Mouse (Mus musculus) hindlimb bud, embryonic 11.5 days (tissue): ENCODE results near the gene Exoc3l.

Source experiments
- DNase-seq: peaks from one replicate; pipeline ENCODE4 v3.0.0-alpha.2; 2012; ENCODE audit warnings: low read depth, low spot score; ENCODE audit errors: extremely low spot score

Gene Exoc3l

DNA sequence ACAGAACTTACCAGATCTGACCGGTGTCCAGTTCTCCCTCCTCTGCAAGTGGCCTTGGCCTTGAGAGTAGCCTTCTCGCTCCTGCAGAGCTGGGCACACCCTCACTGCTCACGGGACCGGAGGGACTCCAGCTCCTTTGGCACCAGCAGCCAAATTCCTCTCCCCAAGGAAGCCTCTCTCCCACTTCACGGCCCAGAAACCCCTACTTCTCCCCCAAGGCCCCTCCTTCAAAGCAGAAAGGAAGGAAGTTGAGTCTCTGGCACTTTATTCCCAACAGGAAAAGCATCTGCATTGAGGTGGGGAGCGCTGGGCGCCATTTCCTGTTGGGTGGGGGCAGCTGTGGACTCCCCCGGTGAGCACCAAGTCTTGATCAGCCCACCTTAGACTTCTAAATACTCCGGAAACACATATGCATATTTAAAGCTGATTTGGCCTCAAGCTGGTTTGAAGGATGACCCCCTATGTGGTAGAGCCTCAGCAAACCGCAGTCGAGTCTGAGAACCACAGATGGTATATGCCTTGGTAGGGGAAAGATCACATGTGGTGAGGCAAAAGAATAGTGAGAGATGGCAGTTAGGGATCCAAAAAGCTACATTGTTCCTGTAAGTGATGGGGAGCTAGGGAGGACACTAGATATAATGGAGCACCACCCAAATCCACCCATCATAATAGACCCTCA lies at the start of gene Exoc3l:
Gene Exoc3l, minus strand, starts transcription at position 207 of the 679 bp plus-strand sequence.
- DNase-seq = no peak

DNA sequence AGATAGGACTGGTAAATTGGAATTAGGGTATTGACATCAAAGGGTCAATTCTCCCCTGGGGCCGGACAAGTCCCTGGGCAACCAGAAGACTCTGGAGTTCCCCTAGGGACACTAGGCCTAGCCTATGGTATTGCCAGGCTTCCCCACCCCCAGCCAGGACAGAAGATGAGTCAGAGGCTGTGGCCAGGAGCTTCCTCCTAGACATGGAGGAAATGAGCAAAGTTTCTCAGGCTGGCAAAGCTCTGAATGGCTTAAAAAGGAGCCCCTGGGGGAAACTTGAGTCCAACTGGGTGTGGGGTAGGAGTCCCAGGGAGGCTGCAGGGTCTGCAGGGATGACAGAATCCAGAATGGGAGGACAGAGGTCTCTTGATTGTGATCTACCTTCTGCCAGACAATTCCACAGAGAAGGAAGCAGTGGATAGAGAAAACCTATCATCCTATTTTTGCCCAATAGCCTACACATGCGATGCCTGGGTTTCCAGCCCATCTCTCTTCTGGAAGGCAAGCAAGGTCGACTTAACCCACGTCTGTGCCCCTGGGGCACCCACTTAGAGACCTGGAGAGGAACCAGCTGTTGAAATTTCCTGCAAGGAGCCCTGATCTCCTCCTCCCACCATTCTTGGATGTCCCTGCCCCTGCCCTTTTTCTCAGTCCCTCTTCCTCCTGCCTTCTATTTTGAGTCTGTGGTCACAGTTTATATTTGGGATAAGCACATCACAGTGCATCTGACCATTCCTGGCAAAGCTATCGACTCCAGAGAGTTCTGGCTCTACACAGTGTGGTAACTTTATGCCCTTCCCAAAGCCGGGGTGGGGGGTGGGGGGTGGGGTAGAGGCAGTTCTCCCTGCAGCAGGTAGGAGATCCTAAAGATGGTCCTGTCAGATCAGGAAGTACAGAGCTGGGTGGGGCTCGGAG lies 49.4 kb upstream of the Exoc3l start:
- no peak for DNase-seq

DNA sequence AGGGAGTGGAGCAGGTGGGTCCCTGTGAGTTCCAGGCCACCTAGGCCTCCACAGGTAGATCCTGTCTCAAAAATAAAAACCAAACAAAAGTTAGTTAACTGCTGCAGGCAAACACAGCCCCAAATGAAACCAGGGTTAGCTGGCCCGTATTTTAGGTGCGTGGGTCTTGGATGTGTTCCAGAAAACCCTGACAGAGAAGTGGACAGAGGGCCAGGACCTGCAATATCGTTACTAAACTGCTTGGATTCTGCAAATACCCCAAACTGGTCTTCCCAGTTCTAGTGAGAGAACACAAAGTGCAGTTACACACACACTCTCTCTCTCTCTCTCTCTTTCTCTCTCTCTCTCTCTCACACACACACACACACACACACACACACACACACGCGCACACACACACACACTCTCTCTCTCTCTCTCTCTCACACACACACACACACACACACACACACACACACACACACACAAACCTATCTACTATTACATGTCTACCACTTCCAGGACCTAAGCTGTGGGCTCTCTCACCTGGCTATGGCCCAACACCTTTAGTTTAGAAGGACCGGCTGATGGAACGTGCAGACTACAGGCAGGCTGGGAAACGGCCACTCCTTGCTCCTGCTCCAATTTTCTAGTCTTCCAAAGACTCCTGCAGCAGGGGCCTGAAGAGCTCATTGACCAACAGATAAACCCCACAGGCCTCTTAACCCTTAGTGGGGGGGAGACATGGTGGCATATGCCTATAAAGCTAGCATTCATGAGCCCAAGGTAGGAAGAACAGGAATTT lies 48.1 kb upstream of the Exoc3l start:
- no peak for DNase-seq

DNA sequence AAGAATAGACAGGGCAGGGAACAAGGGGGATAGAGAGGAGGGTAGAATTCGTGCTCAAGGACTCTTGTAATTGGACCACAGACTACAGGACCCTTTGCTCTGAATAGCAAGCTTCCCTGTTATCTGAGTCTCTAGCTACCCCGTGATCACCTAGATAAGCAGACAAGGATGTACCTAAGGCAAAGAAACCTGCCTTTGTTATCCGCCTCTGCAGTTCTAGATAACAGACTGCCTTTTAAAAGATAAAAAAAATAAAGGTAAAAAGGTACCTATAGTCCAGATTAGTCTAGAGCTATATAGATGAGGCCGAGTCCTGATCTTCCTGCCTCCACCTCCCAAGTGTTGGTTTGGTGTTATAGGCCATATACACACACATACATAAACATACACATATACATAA lies 46.9 kb upstream of the Exoc3l start:
- DNase-seq = no peak

DNA sequence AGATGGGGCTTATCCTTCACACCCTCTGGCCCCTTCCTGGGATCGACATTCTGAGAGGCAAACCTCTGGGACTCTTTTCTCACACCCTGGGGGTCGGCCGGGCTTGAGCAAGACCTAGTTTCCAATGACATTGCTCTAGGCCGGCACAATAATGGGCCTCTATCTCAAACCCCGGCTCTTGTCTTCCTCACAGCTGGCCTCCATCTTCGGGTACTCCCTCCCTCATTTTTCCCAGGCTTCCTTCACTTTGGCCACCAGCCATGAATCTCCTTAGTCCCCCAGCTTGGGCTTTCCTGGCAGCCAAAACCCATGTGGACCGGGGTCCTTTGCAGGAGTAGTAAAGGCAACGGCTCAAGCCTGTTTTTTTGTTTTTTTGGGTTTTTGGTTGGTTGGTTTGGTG lies 45.5 kb upstream of the Exoc3l start:
- no peak for DNase-seq

DNA sequence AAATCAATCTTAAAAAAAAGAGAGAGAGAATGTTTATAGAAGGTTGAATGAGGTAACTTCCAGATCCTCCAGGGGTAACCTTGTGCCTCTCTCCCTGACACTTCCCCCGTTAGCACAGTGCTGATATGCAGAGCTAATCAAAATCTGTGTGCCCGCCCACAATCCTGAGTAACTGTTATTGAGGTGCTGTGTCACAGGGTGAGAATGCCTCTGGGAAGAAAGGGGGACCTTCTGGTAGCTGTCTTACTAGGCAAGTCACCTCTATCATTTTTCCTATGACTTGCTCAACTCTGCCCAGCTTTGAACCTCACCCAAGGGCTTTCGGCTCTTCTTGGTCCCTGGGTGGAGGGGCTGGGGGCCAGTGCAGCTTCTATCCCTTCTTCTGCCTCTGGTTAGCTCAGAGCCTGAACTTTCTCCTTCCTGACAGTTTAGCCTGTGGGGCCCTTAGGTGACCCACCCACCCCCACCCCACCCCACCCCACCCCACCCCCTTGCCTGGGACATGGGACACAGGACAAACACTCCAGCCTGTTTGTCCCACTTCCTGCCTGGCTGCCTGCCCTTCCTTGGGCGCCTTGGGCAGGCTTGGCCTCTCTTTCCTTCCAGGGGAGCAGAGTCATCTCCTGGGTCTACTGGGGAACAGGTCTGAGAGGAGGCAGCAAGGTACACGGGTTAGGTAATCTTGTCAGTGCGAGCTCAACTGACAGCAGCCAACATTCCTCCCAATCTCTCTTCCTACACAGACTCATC lies 44.2 kb upstream of the Exoc3l start:
- DNase-seq = no peak

DNA sequence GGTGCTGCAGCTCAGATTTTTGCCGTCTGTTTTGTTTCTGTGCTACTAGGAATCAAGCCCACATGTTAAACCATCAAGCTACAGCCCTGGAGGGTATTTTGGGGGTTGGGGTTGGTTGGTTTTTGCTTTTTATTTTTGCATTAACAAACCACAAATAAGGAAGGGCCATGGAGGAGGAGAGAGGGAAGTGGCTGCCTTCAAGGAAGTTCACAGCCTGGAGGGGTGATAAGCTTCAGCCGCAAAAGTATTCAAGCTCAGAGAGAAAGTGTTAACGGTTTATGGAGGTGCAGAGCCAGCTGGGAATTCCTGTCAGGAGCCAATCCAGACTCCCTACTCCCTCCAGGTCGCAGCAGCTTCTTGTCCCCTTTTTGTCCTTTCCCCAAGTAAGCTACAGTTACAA lies 43.1 kb upstream of the Exoc3l start:
- no peak for DNase-seq

DNA sequence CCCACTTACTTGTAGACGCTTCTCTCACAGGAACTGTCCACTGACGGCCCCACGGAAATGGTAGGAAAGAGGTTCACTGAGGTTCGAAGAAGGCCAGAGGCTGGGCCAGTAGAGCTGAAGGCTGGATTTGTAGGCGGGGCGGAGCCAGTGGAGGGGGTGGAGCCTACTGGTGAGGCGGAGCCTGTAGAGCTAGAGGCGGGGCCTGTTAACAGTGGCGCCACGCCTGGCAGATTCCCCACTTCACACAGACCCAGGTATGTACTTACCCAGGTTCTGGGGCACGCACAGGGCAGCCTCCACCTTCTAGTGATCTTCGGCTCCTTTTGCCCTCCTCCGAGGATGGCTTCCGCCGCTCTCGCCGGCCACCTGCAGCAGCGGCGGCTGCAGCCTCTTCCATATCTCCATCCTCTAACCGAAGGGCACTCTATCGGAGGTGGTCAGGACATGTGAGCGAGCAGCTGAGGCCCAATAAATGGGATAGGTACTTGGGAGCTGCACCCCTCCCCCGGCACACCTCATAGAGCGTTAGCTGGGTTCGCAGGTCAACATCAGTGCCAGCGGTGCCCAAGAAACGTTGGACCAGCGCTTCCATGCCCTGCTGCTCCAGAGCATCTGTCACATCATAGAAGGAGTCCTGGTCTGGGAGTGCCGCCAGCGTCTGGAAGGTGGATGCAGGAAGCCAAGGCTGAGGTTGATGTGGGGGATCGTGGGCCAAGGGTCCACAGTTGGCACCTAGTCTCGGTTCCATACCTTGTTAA lies 40.7 kb upstream of the Exoc3l start:
- no peak for DNase-seq

DNA sequence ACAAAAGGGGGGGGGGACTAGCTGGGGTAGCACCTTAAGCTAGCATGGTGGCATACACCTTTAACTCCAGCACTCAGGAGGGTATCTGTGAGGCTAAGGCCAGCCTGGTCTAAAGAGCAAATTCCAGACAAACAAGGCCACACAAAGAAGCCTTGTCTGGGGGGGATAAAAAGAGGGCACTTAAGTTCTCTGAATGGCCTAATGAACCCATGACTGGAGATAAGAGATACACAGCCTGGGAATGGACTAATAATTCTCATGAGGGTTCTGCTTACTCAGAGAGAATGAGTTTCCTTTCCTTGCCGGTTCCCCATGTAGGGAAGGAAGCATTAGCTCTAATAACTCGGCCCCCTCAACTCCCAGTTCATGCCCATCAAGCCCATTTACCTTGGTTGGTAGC lies 36.6 kb upstream of the Exoc3l start:
- no peak for DNase-seq

DNA sequence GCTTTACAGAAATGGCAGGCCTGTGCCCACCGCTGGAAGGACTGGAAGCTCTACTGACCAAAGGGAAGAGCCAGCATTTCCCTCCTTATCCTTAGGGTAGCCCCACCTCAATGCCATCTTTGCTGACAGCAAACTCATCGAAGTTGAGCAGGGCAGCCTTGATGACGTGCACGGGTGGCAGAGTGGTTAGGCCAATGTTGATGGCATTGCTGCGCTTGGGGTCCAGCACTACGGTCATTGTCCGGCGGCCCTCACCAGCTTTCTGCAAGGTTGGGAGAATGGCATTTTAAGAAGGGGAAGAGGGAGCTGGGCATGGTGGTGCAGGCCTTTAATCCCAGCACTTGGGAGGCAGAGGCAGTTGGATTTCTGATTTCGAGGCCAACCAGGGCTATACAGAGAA lies 36.0 kb upstream of the Exoc3l start:
- no peak for DNase-seq

DNA sequence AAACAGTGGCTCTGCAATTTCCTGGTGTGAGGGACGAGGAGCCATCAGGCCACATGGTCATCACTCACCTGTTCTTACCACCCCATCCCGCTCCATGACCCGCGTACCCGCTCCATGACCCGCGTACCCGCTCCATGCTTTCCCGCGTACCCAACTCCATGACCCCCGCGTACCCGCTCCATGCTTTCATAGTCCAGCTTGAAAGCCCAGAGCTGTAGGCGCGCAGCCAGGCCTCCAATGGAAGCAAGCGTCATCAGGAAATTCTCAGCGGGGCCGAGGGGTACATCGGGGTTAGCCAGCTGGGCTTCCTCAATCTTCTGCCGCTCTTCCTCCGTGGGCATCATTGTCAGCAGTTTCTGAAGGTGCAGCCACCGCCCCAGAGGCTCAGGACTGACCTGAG lies 35.6 kb upstream of the Exoc3l start:
- DNase-seq = no peak

DNA sequence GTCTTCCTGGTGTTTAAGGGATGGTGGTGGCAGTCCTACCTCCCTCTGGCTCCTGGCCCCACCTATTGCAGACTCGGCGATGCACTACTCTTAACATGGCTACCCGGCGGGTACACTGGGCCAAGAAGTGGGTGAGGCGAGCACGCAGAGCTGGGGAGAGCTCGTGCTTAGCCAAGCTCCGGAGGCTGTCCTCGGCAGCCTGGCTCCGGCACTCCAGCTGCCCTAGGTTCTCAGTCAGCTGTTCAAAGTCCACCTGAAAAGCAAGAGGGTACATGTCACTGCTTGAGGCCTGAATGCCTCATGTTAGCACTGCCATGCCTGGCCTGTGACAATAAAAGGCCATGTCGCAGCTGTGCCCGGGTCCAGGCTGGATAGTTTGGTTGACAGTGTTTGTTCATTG lies 34.4 kb upstream of the Exoc3l start:
- DNase-seq = no peak

DNA sequence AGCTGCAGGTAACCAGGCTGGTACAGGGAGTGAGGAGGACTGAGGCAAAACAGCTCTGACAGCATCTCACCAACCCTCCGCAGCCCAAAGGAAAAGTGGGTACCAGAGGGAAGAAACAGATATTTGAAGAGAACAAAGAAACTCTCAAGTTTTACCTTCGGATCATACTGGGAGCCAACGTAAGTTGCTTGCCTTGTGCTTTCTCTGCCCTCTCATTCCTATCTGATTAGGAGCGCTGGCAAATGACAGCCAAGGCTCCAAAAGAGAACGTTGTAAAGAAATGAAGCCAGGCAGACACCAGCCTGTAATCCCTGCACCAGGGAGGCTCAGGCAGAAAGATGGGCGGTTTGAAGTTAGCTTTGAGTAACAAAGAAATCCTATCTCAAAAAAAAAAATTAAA lies 31.1 kb upstream of the Exoc3l start:
- no peak for DNase-seq

DNA sequence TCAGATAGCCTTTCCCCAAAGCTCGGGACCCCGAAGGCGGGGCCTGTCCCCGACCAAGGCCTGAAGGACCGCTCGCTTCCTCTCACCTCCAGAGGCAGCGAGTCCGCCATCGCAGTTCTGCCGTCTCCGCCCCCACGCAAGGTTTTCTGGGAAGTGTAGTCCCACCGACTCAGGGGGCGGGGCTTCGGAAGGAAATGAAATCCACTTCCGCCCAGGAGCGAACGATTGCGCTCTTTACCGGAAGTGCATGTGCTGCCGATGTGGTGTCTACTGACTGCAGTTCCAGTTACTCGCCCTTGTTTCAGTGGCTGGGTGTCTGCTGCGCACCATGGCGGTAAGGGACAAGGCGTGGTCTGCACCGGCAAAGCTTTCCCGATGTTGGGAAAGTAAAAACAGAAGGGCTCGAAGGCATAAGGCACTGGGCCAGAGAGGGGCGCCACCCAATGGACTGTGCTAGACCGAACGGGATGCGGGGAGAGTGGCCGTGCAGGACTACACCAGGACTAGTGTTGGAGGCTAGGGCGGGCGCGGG lies 30.3 kb upstream of the Exoc3l start, which contains the start of the genes Lrrc29 and Tmem208:
Gene Lrrc29, minus strand, starts transcription at position 138 of the 532 bp plus-strand sequence.
Gene Tmem208, plus strand, starts transcription at position 214 of the 532 bp plus-strand sequence.
- no peak for DNase-seq

DNA sequence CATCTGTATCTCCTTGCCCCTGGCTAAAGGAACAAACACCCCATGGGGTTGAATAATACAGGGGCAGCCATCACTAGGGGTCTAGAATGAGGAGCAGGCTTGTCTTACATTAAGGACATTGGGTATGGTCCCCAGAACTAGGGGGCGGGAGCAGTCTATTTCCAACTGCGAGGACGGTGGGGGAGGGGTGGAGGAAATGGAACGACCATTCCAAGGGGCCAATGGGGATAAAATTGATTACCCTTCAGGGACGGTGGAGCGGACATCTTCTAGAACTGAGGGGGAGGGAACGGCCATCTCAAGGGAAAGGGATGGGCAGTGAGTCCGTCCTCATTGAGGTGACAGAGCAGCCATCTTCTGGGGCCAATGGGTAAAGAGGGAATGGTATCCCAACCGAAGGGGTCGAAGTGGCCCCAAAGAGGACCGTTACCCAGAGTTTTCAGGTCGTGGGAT lies 29.8 kb upstream of the Exoc3l start:
- DNase-seq = no peak

DNA sequence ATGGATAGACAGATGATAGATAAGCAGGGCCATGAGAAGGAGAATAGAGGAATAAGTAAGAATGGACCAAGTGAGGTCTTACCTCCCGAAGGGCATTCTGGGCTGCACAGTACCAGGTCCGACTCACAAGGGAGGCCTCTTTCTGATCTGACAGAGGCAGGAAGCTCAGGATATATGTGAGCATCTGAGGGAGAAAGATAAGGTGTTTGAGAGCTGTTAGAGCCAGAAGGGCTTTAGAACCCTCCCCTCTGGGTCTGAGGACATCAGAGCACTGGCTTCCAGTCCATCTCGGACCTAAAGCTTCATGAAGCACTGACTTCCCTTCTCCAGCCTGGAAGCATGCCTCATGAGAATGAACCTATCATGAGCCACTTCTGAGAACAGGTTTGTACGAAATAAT lies 27.3 kb upstream of the Exoc3l start:
- no peak for DNase-seq

DNA sequence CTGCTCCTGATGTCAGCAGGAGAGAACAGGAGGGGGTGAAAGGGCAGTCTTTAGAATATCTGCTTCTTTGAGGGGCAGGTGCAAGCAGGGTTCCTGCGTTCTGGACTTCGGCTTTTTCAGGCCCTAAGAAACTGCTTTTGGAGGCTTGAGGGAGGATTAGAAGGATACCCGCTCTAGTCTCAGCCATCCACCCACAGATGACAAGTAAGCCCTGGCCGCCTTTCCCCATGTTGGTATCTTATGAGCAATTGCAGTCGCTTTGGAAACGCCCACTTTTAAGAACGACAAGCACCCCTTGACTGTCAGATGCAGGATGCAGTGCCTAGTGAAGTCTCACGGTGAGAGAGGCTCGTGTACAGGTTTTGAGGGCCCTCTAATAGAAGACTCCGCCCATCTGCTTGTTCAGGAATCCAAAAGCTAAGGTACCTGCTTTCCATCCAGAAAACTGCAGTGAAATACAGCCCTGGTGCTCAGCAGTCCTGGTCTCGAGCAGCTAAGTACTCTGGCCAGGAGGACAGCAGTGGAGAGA lies 22.8 kb upstream of the Exoc3l start:
- no peak for DNase-seq

DNA sequence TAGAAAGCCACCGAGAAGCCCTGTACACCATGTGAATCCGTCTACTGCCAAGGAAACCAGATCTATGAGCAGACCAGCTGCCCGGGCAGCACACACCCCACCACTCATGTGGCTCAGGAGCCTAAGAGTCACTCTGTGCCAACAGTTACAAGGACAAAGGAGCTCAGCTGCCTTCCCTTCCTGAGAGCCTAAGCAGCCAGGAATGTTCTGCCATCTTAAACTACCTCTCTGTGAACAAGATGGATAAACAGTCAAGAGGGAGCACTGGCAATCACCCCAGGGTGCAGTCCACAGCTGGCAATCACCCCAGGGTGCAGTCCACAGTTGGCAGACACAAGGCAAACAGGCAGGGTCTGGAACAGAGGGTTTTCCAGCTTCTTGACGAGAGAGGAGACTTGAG lies 22.0 kb upstream of the Exoc3l start:
- DNase-seq = no peak

DNA sequence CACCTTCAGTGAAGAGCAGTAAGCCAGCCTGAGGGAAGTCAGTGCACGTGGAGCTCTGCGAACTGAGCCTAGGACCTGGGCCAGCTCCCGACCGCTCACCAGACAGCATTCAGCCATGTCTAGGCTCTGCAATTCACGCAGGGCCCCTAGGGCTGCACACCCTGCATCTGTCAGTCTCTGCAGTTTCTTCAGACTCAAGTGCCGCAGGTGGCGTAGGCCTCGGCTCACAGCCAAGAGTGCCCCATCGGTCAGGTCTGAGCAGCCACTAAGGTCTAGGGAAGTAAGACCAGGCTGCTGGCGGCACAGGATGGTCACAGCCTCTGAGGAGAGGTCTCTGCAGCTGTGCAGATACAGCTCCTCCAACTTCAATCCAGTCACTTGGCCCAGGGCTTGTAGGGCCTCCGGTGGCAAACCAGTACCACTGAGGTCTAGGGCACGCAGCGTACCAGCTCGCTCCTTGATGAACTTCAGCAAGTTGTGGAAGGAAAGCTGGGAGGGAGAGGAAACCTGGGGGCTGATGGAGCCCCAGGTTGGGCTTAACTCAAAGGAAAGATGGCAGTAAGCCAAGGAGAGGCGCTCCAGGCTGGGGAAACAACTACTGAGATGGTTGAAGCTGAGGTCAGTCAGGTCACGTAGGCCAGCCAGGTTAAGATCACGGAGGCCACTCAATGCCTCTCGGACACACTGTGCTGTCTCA lies 19.3 kb upstream of the Exoc3l start:
- no peak for DNase-seq
